In genomic region chr10:79723692-79724091, GRCm38 (mm10) we compare ENCODE assay signal across 23 mouse cellular contexts. TPM values are rescaled to one million over a fixed set of nuclear protein-coding genes. Genes with fewer than 3 reads are reported as not detected.
DNase-seq lines count a peak whose midpoint lies in the region; ATAC-seq and TF ChIP-seq lines count a peak whose summit lies in the region.
"Had no signal": no experiment of that assay in that cellular context is flagged by ENCODE, and none has a peak within 500 bp of the region (broad histone marks: within the 10 kb centered on the region; RNA-seq: fewer than 3 reads in every experiment).

No protein-coding gene starts in this region.

- TF ChIP-seq CTCF in heart, postnatal 0 days (IDR thresholded peaks at IDR 0.05; ENCODE audit: low read depth): no peak
- TF ChIP-seq CTCF in olfactory bulb, adult 2 months (IDR thresholded peaks at IDR 0.05; ENCODE audit: insufficient read depth, low read depth, low read length): no peak

- no peaks in the 10 kb centered on the region for H3K36me3 ChIP-seq in heart, postnatal 0 days (replicated peaks; ENCODE audit: control insufficient read depth, insufficient read depth, low read length)
- H3K36me3 ChIP-seq in heart, embryonic 11.5 days (ENCODE audit: control insufficient read depth, insufficient read depth, low read length): no peaks in the 10 kb centered on the region
- no peaks in the 10 kb centered on the region for H3K36me3 ChIP-seq in heart, embryonic 12.5 days
- H3K36me3 ChIP-seq: embryonic facial prominence, embryonic 13.5 days; embryonic facial prominence, embryonic 15.5 days; forebrain, embryonic 10.5 days; forebrain, embryonic 12.5 days had no signal

- H3K9me3 ChIP-seq in heart, postnatal 0 days (replicated peaks; ENCODE audit: control insufficient read depth, low read length): no peaks in the 10 kb centered on the region
- no peaks in the 10 kb centered on the region for H3K9me3 ChIP-seq in heart, embryonic 11.5 days (replicated peaks; ENCODE audit: control insufficient read depth, low read length)
- H3K9me3 ChIP-seq in heart, embryonic 12.5 days (replicated peaks): no peaks in the 10 kb centered on the region
- H3K9me3 ChIP-seq: embryonic facial prominence, embryonic 13.5 days; embryonic facial prominence, embryonic 15.5 days; forebrain, embryonic 10.5 days; forebrain, embryonic 12.5 days had no signal

- DNase-seq in heart, postnatal 0 days (ENCODE audit: low spot score): no peak
- peak; percentile 53 for DNase-seq in heart, postnatal 4 days
- DNase-seq: adrenal gland, adult 2 months; adrenal gland, postnatal 10 days; adrenal gland, postnatal 25 days; cerebellum, adult 11 months; cerebellum, adult 18-20 months; cerebellum, adult 8-10 months; cerebellum, adult 9-11 months; cerebellum, postnatal 36 days; embryo, embryonic 11 days had no signal

- peaks cover 12% of the 10 kb centered on the region; the same call in 1 of the 2 replicates for H3K4me1 ChIP-seq in heart, postnatal 0 days (ENCODE audit: control insufficient read depth, insufficient read depth)
- no peaks in the 10 kb centered on the region for H3K4me1 ChIP-seq in heart, embryonic 11.5 days (ENCODE audit: control insufficient read depth, insufficient read depth, low read length)
- peaks cover 5% of the 10 kb centered on the region; the same call in 1 of the 2 replicates for H3K4me1 ChIP-seq in heart, embryonic 12.5 days (replicated peaks)
- peaks cover 58% of the 10 kb centered on the region for H3K4me1 ChIP-seq in olfactory bulb, adult 2 months (ENCODE audit: control insufficient read depth, insufficient read depth, low read length)
- H3K4me1 ChIP-seq: embryonic facial prominence, embryonic 13.5 days; forebrain, embryonic 12.5 days had no signal

- H3K4me3 ChIP-seq in heart, postnatal 0 days (ENCODE audit: low read depth, low read length): no peak overlapping the region
- no peak overlapping the region for H3K4me3 ChIP-seq in heart, embryonic 11.5 days (ENCODE audit: low read depth, low read length)
- H3K4me3 ChIP-seq in heart, embryonic 12.5 days: no peak overlapping the region
- H3K4me3 ChIP-seq in olfactory bulb, adult 2 months (ENCODE audit: insufficient read depth, low read depth, low read length): no peak overlapping the region
- H3K4me3 ChIP-seq: embryonic facial prominence, embryonic 13.5 days; embryonic facial prominence, embryonic 15.5 days; erythroblast, embryonic 14.5 days; forebrain, embryonic 10.5 days; forebrain, embryonic 12.5 days had no signal

- no peak overlapping the region for H3K27ac ChIP-seq in heart, postnatal 0 days (ENCODE audit: low read depth)
- no peak overlapping the region for H3K27ac ChIP-seq in heart, embryonic 11.5 days (ENCODE audit: low read depth, low read length)
- no peak overlapping the region for H3K27ac ChIP-seq in heart, embryonic 12.5 days (ENCODE audit: poor library complexity, severe bottlenecking)
- peak overlapping the region; percentile 20; the same call in 1 of the 2 replicates for H3K27ac ChIP-seq in olfactory bulb, adult 2 months (ENCODE audit: insufficient read depth, low read depth, low read length)
- H3K27ac ChIP-seq: embryonic facial prominence, embryonic 13.5 days; embryonic facial prominence, embryonic 15.5 days; forebrain, embryonic 10.5 days; forebrain, embryonic 12.5 days had no signal

- peaks cover 10% of the 10 kb centered on the region; the same call in 1 of the 2 replicates for H3K27me3 ChIP-seq in heart, postnatal 0 days (ENCODE audit: control insufficient read depth, insufficient read depth, low read length)
- peaks cover 7% of the 10 kb centered on the region for H3K27me3 ChIP-seq in heart, embryonic 11.5 days (ENCODE audit: control insufficient read depth, insufficient read depth, low read length)
- H3K27me3 ChIP-seq in heart, embryonic 12.5 days (replicated peaks): peaks cover 46% of the 10 kb centered on the region

- no peak overlapping the region for H3K4me2 ChIP-seq in heart, postnatal 0 days (ENCODE audit: low read depth, low read length)
- no peak overlapping the region for H3K4me2 ChIP-seq in heart, embryonic 11.5 days
- H3K4me2 ChIP-seq in heart, embryonic 12.5 days: no peak overlapping the region
- H3K4me2 ChIP-seq: embryonic facial prominence, embryonic 13.5 days; embryonic facial prominence, embryonic 15.5 days; forebrain, embryonic 12.5 days had no signal

- TF ChIP-seq POLR2A in olfactory bulb, adult 2 months (IDR thresholded peaks at IDR 0.05; ENCODE audit: insufficient read depth, low read depth, low read length): no peak

- TF ChIP-seq EP300 in heart, postnatal 0 days (IDR thresholded peaks at IDR 0.05; ENCODE audit: low read depth): no peak

- ATAC-seq in heart, postnatal 0 days (ENCODE audit: insufficient read depth, low read depth): peak; percentile 69
- ATAC-seq in heart, embryonic 11.5 days (replicated peaks; ENCODE audit: insufficient number of reproducible peaks, low FRiP score, low TSS enrichment): no peak
- no peak for ATAC-seq in heart, embryonic 12.5 days (ENCODE audit: insufficient number of reproducible peaks, low FRiP score)
- no peak for ATAC-seq in monocyte, adult 5-6 weeks (replicated peaks; ENCODE audit: insufficient number of reproducible peaks, low FRiP score, low TSS enrichment, poor library complexity, severe bottlenecking)
- ATAC-seq: forebrain, embryonic 14.5 days had no signal

- H3K9ac ChIP-seq in heart, postnatal 0 days (replicated peaks; ENCODE audit: low read depth, low read length): no peak overlapping the region
- no peak overlapping the region for H3K9ac ChIP-seq in heart, embryonic 11.5 days (ENCODE audit: low read depth, low read length)
- no peak overlapping the region for H3K9ac ChIP-seq in heart, embryonic 12.5 days
- H3K9ac ChIP-seq: embryonic facial prominence, embryonic 13.5 days; embryonic facial prominence, embryonic 15.5 days; forebrain, embryonic 12.5 days had no signal

- WGBS in heart, postnatal 0 days: 48% methylated on average over 7 of the region's 7 CpGs
- WGBS in heart, embryonic 11.5 days (ENCODE audit: insufficient replicate concordance): 66% methylated on average over 7 of the region's 7 CpGs
- 64% methylated on average over 7 of the region's 7 CpGs for WGBS in heart, embryonic 12.5 days
- 76% methylated on average over 7 of the region's 7 CpGs for WGBS in olfactory bulb, adult 2 months

RNA-seq across cellular contexts. Expression of gene Hcn2, which starts 7.3 kb away (rescaled TPM):
- total RNA-seq in heart, postnatal 0 days (2014; rRNA removed; ENCODE audit: low replicate concordance): 3.5 and 5.5 TPM in 2 replicates
- polyA plus RNA-seq in heart, postnatal 0 days (2015; fragmentation: Nextera tagmentation; extraction: Ambion mirVana): 0.40 and 0.45 TPM in 2 replicates
- polyA plus RNA-seq in heart, embryonic 11.5 days (2014; fragmentation: Nextera tagmentation; extraction: Ambion mirVana): 0.13 and 0.14 TPM in 2 replicates
- 1 to 10 TPM; 7.6 to 9.5 TPM for total RNA-seq in heart, postnatal 4 days (2021)
- not detected in 2 replicates for polyA plus RNA-seq in heart, embryonic 12.5 days (2016; fragmentation: Nextera tagmentation; extraction: Ambion mirVana)
- not detected in 2 replicates for polyA plus RNA-seq in olfactory bulb, adult 2 months (2012; ENCODE audit: insufficient read depth, insufficient read length, low replicate concordance, missing spikeins)
- total RNA-seq in monocyte, adult 5-6 weeks (2017): not detected in 3 replicates
- total RNA-seq: common myeloid progenitor, adult 5-6 weeks had no signal
- polyA plus RNA-seq: forebrain, embryonic 10.5 days had no signal

RNA-seq across cellular contexts. Expression of gene Bsg, which starts 19.4 kb away (rescaled TPM):
- 1,449 and 1,606 TPM in 2 replicates for total RNA-seq in heart, postnatal 0 days (2014; rRNA removed; ENCODE audit: low replicate concordance)
- polyA plus RNA-seq in heart, postnatal 0 days (2015; fragmentation: Nextera tagmentation; extraction: Ambion mirVana): 1,256 and 1,260 TPM in 2 replicates
- polyA plus RNA-seq in heart, embryonic 11.5 days (2014; fragmentation: Nextera tagmentation; extraction: Ambion mirVana): 1,233 and 1,252 TPM in 2 replicates
- 100 to 1,000 TPM; 793 to 876 TPM for total RNA-seq in heart, postnatal 4 days (2021)
- 1,289 and 1,310 TPM in 2 replicates for polyA plus RNA-seq in heart, embryonic 12.5 days (2016; fragmentation: Nextera tagmentation; extraction: Ambion mirVana)
- not detected in 2 replicates for polyA plus RNA-seq in olfactory bulb, adult 2 months (2012; ENCODE audit: insufficient read depth, insufficient read length, low replicate concordance, missing spikeins)
- 158 to 185 TPM (median 179 TPM) in 3 replicates for total RNA-seq in monocyte, adult 5-6 weeks (2017)

RNA-seq across cellular contexts. Expression of gene Polrmt, which starts 22.7 kb away (rescaled TPM):
- total RNA-seq in heart, postnatal 0 days (2014; rRNA removed; ENCODE audit: low replicate concordance): 36.9 and 56.2 TPM in 2 replicates
- 25.1 and 26.3 TPM in 2 replicates for polyA plus RNA-seq in heart, postnatal 0 days (2015; fragmentation: Nextera tagmentation; extraction: Ambion mirVana)
- 22.7 and 23.6 TPM in 2 replicates for polyA plus RNA-seq in heart, embryonic 11.5 days (2014; fragmentation: Nextera tagmentation; extraction: Ambion mirVana)
- 10 to 100 TPM; 35.4 to 39.6 TPM for total RNA-seq in heart, postnatal 4 days (2021)
- polyA plus RNA-seq in heart, embryonic 12.5 days (2016; fragmentation: Nextera tagmentation; extraction: Ambion mirVana): 35.4 and 35.9 TPM in 2 replicates
- polyA plus RNA-seq in olfactory bulb, adult 2 months (2012; ENCODE audit: insufficient read depth, insufficient read length, low replicate concordance, missing spikeins): not detected in 2 replicates
- total RNA-seq in monocyte, adult 5-6 weeks (2017): 8.3 to 15.9 TPM (median 10.4 TPM) in 3 replicates

RNA-seq across cellular contexts. Expression of gene Fgf22, which starts 31.2 kb away (rescaled TPM):
- total RNA-seq in heart, postnatal 0 days (2014; rRNA removed; ENCODE audit: low replicate concordance): not detected in 2 replicates
- 0.14 TPM in 1 of 2 replicates, not detected in the other for polyA plus RNA-seq in heart, postnatal 0 days (2015; fragmentation: Nextera tagmentation; extraction: Ambion mirVana)
- 0.26 TPM in 1 of 2 replicates, not detected in the other for polyA plus RNA-seq in heart, embryonic 11.5 days (2014; fragmentation: Nextera tagmentation; extraction: Ambion mirVana)
- total RNA-seq in heart, postnatal 4 days (2021): not detected
- 0.22 and 0.38 TPM in 2 replicates for polyA plus RNA-seq in heart, embryonic 12.5 days (2016; fragmentation: Nextera tagmentation; extraction: Ambion mirVana)
- polyA plus RNA-seq in olfactory bulb, adult 2 months (2012; ENCODE audit: insufficient read depth, insufficient read length, low replicate concordance, missing spikeins): not detected in 2 replicates
- not detected in 3 replicates for total RNA-seq in monocyte, adult 5-6 weeks (2017)
- total RNA-seq: adrenal gland, adult 2 months; adrenal gland, postnatal 10 days; adrenal gland, postnatal 25 days; adrenal gland, postnatal 4 days; common myeloid progenitor, adult 5-6 weeks had no signal
- polyA plus RNA-seq: erythroblast, embryonic 14.5 days had no signal

RNA-seq across cellular contexts. Expression of gene Gzmm, which starts 34.9 kb away (rescaled TPM):
- total RNA-seq in heart, postnatal 0 days (2014; rRNA removed; ENCODE audit: low replicate concordance): 2.4 and 2.5 TPM in 2 replicates
- 2.1 and 2.8 TPM in 2 replicates for polyA plus RNA-seq in heart, postnatal 0 days (2015; fragmentation: Nextera tagmentation; extraction: Ambion mirVana)
- 0.40 and 1.0 TPM in 2 replicates for polyA plus RNA-seq in heart, embryonic 11.5 days (2014; fragmentation: Nextera tagmentation; extraction: Ambion mirVana)
- total RNA-seq in heart, postnatal 4 days (2021): 1 to 10 TPM; 2.9 to 3.7 TPM
- 0.78 and 0.83 TPM in 2 replicates for polyA plus RNA-seq in heart, embryonic 12.5 days (2016; fragmentation: Nextera tagmentation; extraction: Ambion mirVana)
- polyA plus RNA-seq in olfactory bulb, adult 2 months (2012; ENCODE audit: insufficient read depth, insufficient read length, low replicate concordance, missing spikeins): not detected in 2 replicates
- 0.29 to 17.0 TPM (median 3.0 TPM) in 3 replicates for total RNA-seq in monocyte, adult 5-6 weeks (2017)

Comparison
In these comparisons a context has a peak if more than half of its experiments do, and no peak if none do; other contexts are left out.
1. RNA of gene Hcn2, which starts 7.3 kb away (polyA plus RNA-seq): not detected in olfactory bulb, adult 2 months; 0.40 to 0.45 TPM in heart, postnatal 0 days, 0.13 to 0.14 TPM in heart, embryonic 11.5 days and not detected in heart, embryonic 12.5 days; every median in the first group is over 10 times any median in the second.
2. RNA of gene Polrmt, which starts 22.7 kb away (polyA plus RNA-seq): 35.4 to 35.9 TPM in heart, embryonic 12.5 days, 25.1 to 26.3 TPM in heart, postnatal 0 days and 22.7 to 23.6 TPM in heart, embryonic 11.5 days; not detected in olfactory bulb, adult 2 months; every median in the first group is over 10 times any median in the second.